Mouse (Mus musculus) myocyte (in vitro differentiated cells): ENCODE measurements around the gene Rad51b.

ENCODE experiments used
- CEBPB ChIP-seq: IDR thresholded peaks from 2 replicates; pipeline ENCODE4 v1.6.1; 2011; ENCODE audit warnings: mild to moderate bottlenecking, moderate library complexity; ENCODE audit not compliant: poor library complexity, insufficient read depth, severe bottlenecking
- E2F4 ChIP-seq: IDR thresholded peaks from one replicate; pipeline ENCODE4 v1.6.1; 2011; ENCODE audit warnings: mild to moderate bottlenecking, control low read depth, moderate library complexity; ENCODE audit not compliant: insufficient read depth
- MAX ChIP-seq: IDR thresholded peaks from one replicate; pipeline ENCODE4 v1.6.1; 2011; ENCODE audit warnings: low read depth, mild to moderate bottlenecking, control low read depth
- MYOD1 ChIP-seq, 3 experiments: IDR thresholded peaks; one replicate each; pipeline ENCODE4 v1.6.1; 2011; ENCODE audit warnings: control low read depth in 2 of 3, low read depth in 2 of 3, mild to moderate bottlenecking in 2 of 3, moderate library complexity in 1 of 3; ENCODE audit not compliant: insufficient read length in 2 of 3, control insufficient read depth in 1 of 3
- MYOG ChIP-seq, 3 experiments: IDR thresholded peaks; one replicate each; pipeline ENCODE4 v1.6.1; 2011; ENCODE audit warnings: control low read depth in 2 of 3, low read depth in 2 of 3, mild to moderate bottlenecking in 2 of 3; ENCODE audit not compliant: insufficient read length in 2 of 3, control insufficient read depth in 1 of 3, insufficient read depth in 1 of 3
- POLR2A ChIP-seq: IDR thresholded peaks from one replicate; pipeline ENCODE4 v1.6.1; 2011; ENCODE audit warnings: low read depth, mild to moderate bottlenecking, control low read depth, moderate library complexity; ENCODE audit not compliant: insufficient read length
- USF1 ChIP-seq: IDR thresholded peaks from one replicate; pipeline ENCODE4 v1.6.1; 2011; ENCODE audit warnings: low read depth, mild to moderate bottlenecking, control low read depth, moderate library complexity

DNA sequence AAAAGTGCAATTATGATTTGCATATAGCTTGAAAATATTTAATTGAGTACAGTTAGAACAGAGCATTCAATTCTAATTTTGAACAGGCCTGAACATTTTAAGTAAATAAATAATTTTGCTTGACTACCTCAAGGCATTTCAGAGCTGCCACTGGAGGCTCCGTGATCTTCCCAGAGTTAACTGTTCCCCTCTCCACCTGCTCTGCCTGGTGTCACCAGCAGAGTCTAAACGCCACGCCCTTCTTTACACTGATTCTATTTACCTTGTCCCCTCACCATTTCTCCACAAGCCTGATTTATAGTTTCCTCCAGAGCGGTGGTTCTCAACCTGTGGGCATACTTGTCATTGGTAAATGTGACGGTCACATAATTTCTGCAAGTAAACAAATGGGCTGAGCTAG lies 88.1 kb downstream of the Rad51b start:
- TF ChIP-seq MAX (no peak), E2F4 (no peak), POLR2A (no peak), CEBPB (no peak), MYOG (IDR thresholded peaks at IDR 0.05; ENCODE audit: control insufficient read depth in 1 of 3, insufficient read depth in 1 of 3, insufficient read length in 2 of 3, low read depth in 2 of 3) (no peak), USF1 (no peak), MYOD1 (IDR thresholded peaks at IDR 0.05; ENCODE audit: control insufficient read depth in 1 of 3, insufficient read length in 2 of 3, low read depth in 2 of 3) (no peak)
